Comparison of ENCODE assay signal across 21 mouse cellular contexts in genomic region chr11:98734020-98734419, GRCm38 (mm10). TPM values are rescaled to one million over a fixed set of nuclear protein-coding genes. Genes with fewer than 3 reads are reported as not detected.
DNase-seq lines count a peak whose midpoint lies in the region; ATAC-seq and TF ChIP-seq lines count a peak whose summit lies in the region.
"Had no signal": no experiment of that assay in that cellular context is flagged by ENCODE, and none has a peak within 500 bp of the region (broad histone marks: within the 10 kb centered on the region; RNA-seq: fewer than 3 reads in every experiment).

No protein-coding gene starts in this region.

- in situ Hi-C loops in ES-E14 (cut with MboI; ENCODE audit: low sequenced_read_pairs in 2 of 2, unreplicated experiment in 2 of 2): loop anchor here in 1 of 2 experiments (10.0 kb wide), 1 partner anchor 51 kb away; no protein-coding TSS in a partner anchor

- H3K27ac ChIP-seq in heart, adult 2 months: no peak overlapping the region
- H3K27ac ChIP-seq in lung, embryonic 14.5 days (ENCODE audit: low read depth): no peak overlapping the region
- H3K27ac ChIP-seq in ES-E14 (ENCODE audit: insufficient read depth, low read depth, low read length, poor library complexity, severe bottlenecking): no peak overlapping the region
- H3K27ac ChIP-seq: lung, embryonic 15.5 days had no signal

- TF ChIP-seq CTCF in heart, adult 2 months (IDR thresholded peaks at IDR 0.05): peak; percentile 58
- peak; percentile 34 for TF ChIP-seq CTCF in lung, embryonic 14.5 days (IDR thresholded peaks at IDR 0.05; ENCODE audit: low read depth)

- peak in 1 of 2 experiments; percentile 18 for DNase-seq in heart, adult 2 months
- DNase-seq in heart, adult 18-20 months: no peak
- no peak for DNase-seq in lung, embryonic 14.5 days
- DNase-seq in lung, postnatal 25 days (ENCODE audit: low spot score): no peak
- no peak for DNase-seq in ES-E14 (ENCODE audit: low read depth, low spot score)
- DNase-seq in induced T-regulatory cell, adult 2 months (ENCODE audit: low read depth): peak; percentile 50
- DNase-seq in embryo, embryonic 11 days: no peak
- no peak for DNase-seq in cerebellum, adult 18-20 months
- DNase-seq: adrenal gland, postnatal 36 days; cerebellum, adult 9-11 months; heart, postnatal 10 days; kidney, postnatal 14 days; right cerebral cortex, adult 18-20 months; thymus, adult 18-20 months had no signal

- ATAC-seq in lung, embryonic 14.5 days (ENCODE audit: insufficient read depth): no peak
- ATAC-seq: activated CD4-positive, CD25-positive, alpha-beta regulatory T cell, adult 4 months had no signal

- TF ChIP-seq POLR2A in heart, adult 2 months (IDR thresholded peaks at IDR 0.05; ENCODE audit: insufficient read depth, low read depth, low read length): no peak

- peaks cover 3% of the 10 kb centered on the region; the same call in 1 of the 2 replicates for H3K9me3 ChIP-seq in lung, embryonic 14.5 days (ENCODE audit: low read depth, low read length)
- no peaks in the 10 kb centered on the region for H3K9me3 ChIP-seq in ES-E14 (ENCODE audit: control insufficient read depth, insufficient read depth, low read depth, low read length)

- intact Hi-C loops in heart, adult 2 months (cut with DNase I): no loop called here

- no peaks in the 10 kb centered on the region for H3K27me3 ChIP-seq in heart, adult 2 months (ENCODE audit: control insufficient read depth, insufficient read depth, low read length)
- no peaks in the 10 kb centered on the region for H3K27me3 ChIP-seq in lung, embryonic 14.5 days (ENCODE audit: insufficient read depth, low read length)
- H3K27me3 ChIP-seq: lung, embryonic 15.5 days; megakaryocyte, embryonic 14.5 days had no signal

- no peaks in the 10 kb centered on the region for H3K36me3 ChIP-seq in heart, adult 2 months (ENCODE audit: control insufficient read depth, insufficient read depth, low read length)
- no peaks in the 10 kb centered on the region for H3K36me3 ChIP-seq in lung, embryonic 14.5 days (ENCODE audit: insufficient read depth)
- H3K36me3 ChIP-seq in ES-E14 (ENCODE audit: control insufficient read depth, insufficient read depth, low read length, poor library complexity, severe bottlenecking): no peaks in the 10 kb centered on the region
- H3K36me3 ChIP-seq: lung, embryonic 15.5 days had no signal

- no peaks in the 10 kb centered on the region for H3K79me2 ChIP-seq in heart, adult 2 months (replicated peaks; ENCODE audit: control insufficient read depth, insufficient read depth, low read length)

- TF ChIP-seq EP300 in heart, adult 2 months (IDR thresholded peaks at IDR 0.05; ENCODE audit: insufficient read depth, low read depth, low read length): no peak

- H3K4me3 ChIP-seq in heart, adult 2 months: no peak overlapping the region
- H3K4me3 ChIP-seq in lung, embryonic 14.5 days (ENCODE audit: low read depth, low read length): no peak overlapping the region
- H3K4me3 ChIP-seq in ES-E14 (ENCODE audit: insufficient read depth in 1 of 2, low read depth in 1 of 2, low read length in 2 of 2, poor library complexity in 1 of 2, severe bottlenecking in 1 of 2): no peak overlapping the region
- H3K4me3 ChIP-seq: lung, embryonic 15.5 days; megakaryocyte, embryonic 14.5 days; myocyte had no signal

- H3K4me1 ChIP-seq in heart, adult 2 months (ENCODE audit: control insufficient read depth, insufficient read depth, low read length): no peaks in the 10 kb centered on the region; the same call in 1 of the 2 replicates
- peaks cover 4% of the 10 kb centered on the region; the same call in 1 of the 2 replicates for H3K4me1 ChIP-seq in lung, embryonic 14.5 days (ENCODE audit: insufficient read depth)
- peaks cover 3 to 8% of the 10 kb centered on the region in 2 experiments; a peak in 2 of 4 replicates for H3K4me1 ChIP-seq in ES-E14 (ENCODE audit: control insufficient read depth in 2 of 2, insufficient read depth in 2 of 2, low read length in 2 of 2, poor library complexity in 1 of 2)

- H3K4me2 ChIP-seq in lung, embryonic 14.5 days: no peak overlapping the region
- H3K4me2 ChIP-seq: lung, embryonic 15.5 days had no signal

- 84% methylated on average over 3 of the region's 3 CpGs for WGBS in heart, adult 2 months
- WGBS in lung, embryonic 14.5 days: 69% methylated on average over 3 of the region's 3 CpGs

- H3K9ac ChIP-seq in heart, adult 2 months (ENCODE audit: low read depth, low read length): no peak overlapping the region
- no peak overlapping the region for H3K9ac ChIP-seq in lung, embryonic 14.5 days
- H3K9ac ChIP-seq in ES-E14 (ENCODE audit: insufficient read depth, low read depth, low read length, poor library complexity, severe bottlenecking): no peak overlapping the region
- H3K9ac ChIP-seq: lung, embryonic 15.5 days had no signal

TF ChIP-seq in ES-E14, 5 proteins besides CTCF, POLR2A, EP300 and RAD21:
- TF ChIP-seq ZC3H11A (IDR thresholded peaks at IDR 0.05; ENCODE audit: borderline replicate concordance, low read depth, low read length) (0 out of 2 replicates have a peak, but pooled peaks have one; percentile 35), ZNF384 (IDR thresholded peaks at IDR 0.05; ENCODE audit: low read depth, low read length) (0 out of 2 replicates have a peak, but pooled peaks have one; percentile 11), MAFK (IDR thresholded peaks at IDR 0.05; ENCODE audit: insufficient read depth, low read depth, low read length) (no peak)

RNA-seq across cellular contexts. Expression of gene Med24, which starts 4.8 kb away (rescaled TPM):
- 10 to 100 TPM; 41.6 to 48.1 TPM for total RNA-seq in heart, adult 2 months (2021)
- polyA plus RNA-seq in heart, adult 2 months (2012; rRNA removed): 54.5 and 65.2 TPM in 2 replicates
- 10 to 100 TPM; 42.0 to 44.2 TPM for total RNA-seq in heart, adult 18-20 months (2021)
- polyA plus RNA-seq in lung, embryonic 14.5 days (2014; fragmentation: Nextera tagmentation; extraction: Ambion mirVana): 53.0 and 53.5 TPM in 2 replicates
- total RNA-seq in ES-E14 (2012; rRNA removed): 53.5 and 75.7 TPM in 2 replicates

RNA-seq across cellular contexts. Expression of gene Thra, which starts 6.4 kb away (rescaled TPM):
- 100 to 1,000 TPM; 103 to 105 TPM for total RNA-seq in heart, adult 2 months (2021)
- polyA plus RNA-seq in heart, adult 2 months (2012; rRNA removed): 89.4 and 104 TPM in 2 replicates
- total RNA-seq in heart, adult 18-20 months (2021): 100 to 1,000 TPM in 1 of 2 experiments, 10 to 100 TPM in 1; 99.7 to 103 TPM
- polyA plus RNA-seq in lung, embryonic 14.5 days (2014; fragmentation: Nextera tagmentation; extraction: Ambion mirVana): 46.8 and 47.1 TPM in 2 replicates
- 7.7 and 9.0 TPM in 2 replicates for total RNA-seq in ES-E14 (2012; rRNA removed)

RNA-seq across cellular contexts. Expression of gene Csf3, which starts 33.0 kb away (rescaled TPM):
- not detected for total RNA-seq in heart, adult 2 months (2021)
- not detected in 2 replicates for polyA plus RNA-seq in heart, adult 2 months (2012; rRNA removed)
- not detected for total RNA-seq in heart, adult 18-20 months (2021)
- polyA plus RNA-seq in lung, embryonic 14.5 days (2014; fragmentation: Nextera tagmentation; extraction: Ambion mirVana): not detected in 2 replicates
- 0.18 TPM in 1 of 2 replicates, not detected in the other for total RNA-seq in ES-E14 (2012; rRNA removed)
- total RNA-seq: adrenal gland, postnatal 36 days; heart, adult 8-10 months; heart, postnatal 10 days; layer of hippocampus, postnatal 25 days had no signal
- polyA plus RNA-seq: activated CD4-positive, CD25-positive, alpha-beta regulatory T cell, adult 4 months; embryonic facial prominence, embryonic 11.5 days; lung, embryonic 15.5 days; myocyte had no signal

RNA-seq across cellular contexts. Expression of gene Nr1d1, which starts 41.1 kb away (rescaled TPM):
- 100 to 1,000 TPM in 1 of 2 experiments, 10 to 100 TPM in 1; 35.5 to 111 TPM for total RNA-seq in heart, adult 2 months (2021)
- 190 and 208 TPM in 2 replicates for polyA plus RNA-seq in heart, adult 2 months (2012; rRNA removed)
- 10 to 100 TPM; 54.2 to 67.6 TPM for total RNA-seq in heart, adult 18-20 months (2021)
- polyA plus RNA-seq in lung, embryonic 14.5 days (2014; fragmentation: Nextera tagmentation; extraction: Ambion mirVana): 1.4 and 1.7 TPM in 2 replicates
- 2.9 and 3.3 TPM in 2 replicates for total RNA-seq in ES-E14 (2012; rRNA removed)

RNA-seq across cellular contexts. Expression of gene Psmd3, which starts 51.7 kb away (rescaled TPM):
- 100 to 1,000 TPM in 1 of 2 experiments, 10 to 100 TPM in 1; 89.5 to 105 TPM for total RNA-seq in heart, adult 2 months (2021)
- polyA plus RNA-seq in heart, adult 2 months (2012; rRNA removed): 144 and 173 TPM in 2 replicates
- total RNA-seq in heart, adult 18-20 months (2021): 100 to 1,000 TPM in 1 of 2 experiments, 10 to 100 TPM in 1; 99.2 to 107 TPM
- polyA plus RNA-seq in lung, embryonic 14.5 days (2014; fragmentation: Nextera tagmentation; extraction: Ambion mirVana): 152 and 169 TPM in 2 replicates
- total RNA-seq in ES-E14 (2012; rRNA removed): 376 and 408 TPM in 2 replicates

Comparison
In these comparisons a context has a peak if more than half of its experiments do, and no peak if none do; other contexts are left out.
1. RNA of gene Thra, which starts 6.4 kb away (total RNA-seq): 103 to 105 TPM in heart, adult 2 months and 99.7 to 103 TPM in heart, adult 18-20 months; 7.7 to 9.0 TPM in ES-E14; every median in the first group is over 10 times any median in the second.